24 mouse cellular contexts compared by ENCODE assay signal in the genomic region with DNA sequence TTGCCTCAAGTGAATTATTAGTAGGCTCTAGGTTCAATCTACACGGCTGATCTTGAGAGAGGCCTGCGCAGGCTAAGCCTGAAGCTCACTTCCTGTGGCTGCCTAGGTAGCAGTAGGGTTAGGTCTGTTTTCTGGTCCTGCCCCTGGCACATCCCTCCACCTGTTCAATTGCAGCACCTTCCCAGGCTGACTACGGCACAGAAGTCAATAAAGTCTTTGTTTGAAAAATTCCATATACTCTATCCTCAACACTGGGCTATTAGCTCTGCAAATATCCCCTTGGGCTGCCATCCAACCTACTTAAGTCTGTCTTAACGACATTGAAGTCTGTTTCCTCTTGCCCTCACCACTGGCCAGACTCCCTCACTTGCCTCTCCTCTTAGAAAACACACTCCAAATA. TPM values are rescaled to one million over a fixed set of nuclear protein-coding genes. Genes with fewer than 3 reads are reported as not detected.
A peak's percentile ranks its signal among the peaks of the same experiment; 100 is the strongest.
DNase-seq lines count a peak whose midpoint lies in the region; ATAC-seq and TF ChIP-seq lines count a peak whose summit lies in the region.
"Had no signal": no experiment of that assay in that cellular context is flagged by ENCODE, and none has a peak within 500 bp of the region (broad histone marks: within the 10 kb centered on the region; RNA-seq: fewer than 3 reads in every experiment).

No protein-coding gene starts in this region.

- no peaks in the 10 kb centered on the region for H3K27me3 ChIP-seq in intestine, embryonic 15.5 days (replicated peaks)
- H3K27me3 ChIP-seq in intestine, postnatal 0 days (replicated peaks; ENCODE audit: control insufficient read depth, insufficient read depth, low read length): no peaks in the 10 kb centered on the region
- H3K27me3 ChIP-seq in lung, embryonic 14.5 days (ENCODE audit: insufficient read depth, low read length): no peaks in the 10 kb centered on the region
- no peaks in the 10 kb centered on the region for H3K27me3 ChIP-seq in stomach, embryonic 15.5 days (replicated peaks)
- H3K27me3 ChIP-seq: forebrain, embryonic 15.5 days; midbrain, embryonic 15.5 days; neural tube, embryonic 12.5 days had no signal

- no peaks in the 10 kb centered on the region for H3K9me3 ChIP-seq in intestine, embryonic 15.5 days
- no peaks in the 10 kb centered on the region for H3K9me3 ChIP-seq in intestine, postnatal 0 days (ENCODE audit: control insufficient read depth)
- H3K9me3 ChIP-seq in lung, embryonic 14.5 days (ENCODE audit: low read depth, low read length): no peaks in the 10 kb centered on the region
- no peaks in the 10 kb centered on the region for H3K9me3 ChIP-seq in stomach, embryonic 15.5 days
- H3K9me3 ChIP-seq: forebrain, embryonic 15.5 days; hindbrain, embryonic 10.5 days; midbrain, embryonic 15.5 days; neural tube, embryonic 12.5 days had no signal

- ATAC-seq in intestine, embryonic 15.5 days: peak; percentile 25; the same call in 1 of the 2 replicates
- ATAC-seq in intestine, postnatal 0 days: no peak
- peak; percentile 66 for ATAC-seq in lung, embryonic 14.5 days (ENCODE audit: insufficient read depth)
- ATAC-seq in stomach, embryonic 15.5 days (ENCODE audit: insufficient read depth, low FRiP score, low read depth): peak; percentile 65; the same call in 1 of the 2 replicates
- no peak for ATAC-seq in erythroid progenitor cell, adult 5-6 weeks (replicated peaks; ENCODE audit: low FRiP score, poor library complexity, severe bottlenecking)
- ATAC-seq: forebrain, embryonic 15.5 days; hindbrain, embryonic 16.5 days; liver, postnatal 0 days; midbrain, embryonic 15.5 days had no signal

- H3K4me1 ChIP-seq in intestine, embryonic 15.5 days (replicated peaks): no peaks in the 10 kb centered on the region
- no peaks in the 10 kb centered on the region for H3K4me1 ChIP-seq in intestine, postnatal 0 days (replicated peaks; ENCODE audit: control insufficient read depth, insufficient read depth, low read length)
- 0 out of 2 replicates have a peak, but pooled peaks cover 7% of the 10 kb centered on the region for H3K4me1 ChIP-seq in lung, embryonic 14.5 days (ENCODE audit: insufficient read depth)
- H3K4me1 ChIP-seq in stomach, embryonic 15.5 days: no peaks in the 10 kb centered on the region
- H3K4me1 ChIP-seq: midbrain, embryonic 15.5 days; neural tube, embryonic 12.5 days had no signal

- H3K4me3 ChIP-seq in intestine, embryonic 15.5 days (replicated peaks): no peak overlapping the region
- H3K4me3 ChIP-seq in intestine, postnatal 0 days (ENCODE audit: low read depth, low read length): no peak overlapping the region
- no peak overlapping the region for H3K4me3 ChIP-seq in lung, embryonic 14.5 days (ENCODE audit: low read depth, low read length)
- H3K4me3 ChIP-seq in stomach, embryonic 15.5 days (replicated peaks): no peak overlapping the region
- H3K4me3 ChIP-seq: forebrain, embryonic 15.5 days; hindbrain, embryonic 10.5 days; midbrain, embryonic 15.5 days; neural tube, embryonic 12.5 days had no signal

- H3K9ac ChIP-seq in intestine, embryonic 15.5 days: no peak overlapping the region
- H3K9ac ChIP-seq in intestine, postnatal 0 days (ENCODE audit: low read depth, low read length): no peak overlapping the region
- no peak overlapping the region for H3K9ac ChIP-seq in lung, embryonic 14.5 days
- no peak overlapping the region for H3K9ac ChIP-seq in stomach, embryonic 15.5 days
- H3K9ac ChIP-seq: forebrain, embryonic 15.5 days; liver, postnatal 0 days; midbrain, embryonic 15.5 days; neural tube, embryonic 12.5 days had no signal

- TF ChIP-seq CTCF in intestine, postnatal 0 days (IDR thresholded peaks at IDR 0.05; ENCODE audit: low read depth): no peak
- no peak for TF ChIP-seq CTCF in lung, embryonic 14.5 days (IDR thresholded peaks at IDR 0.05; ENCODE audit: low read depth)

- H3K36me3 ChIP-seq in intestine, embryonic 15.5 days: no peaks in the 10 kb centered on the region
- no peaks in the 10 kb centered on the region for H3K36me3 ChIP-seq in intestine, postnatal 0 days (ENCODE audit: control insufficient read depth, insufficient read depth)
- H3K36me3 ChIP-seq in lung, embryonic 14.5 days (ENCODE audit: insufficient read depth): no peaks in the 10 kb centered on the region
- no peaks in the 10 kb centered on the region for H3K36me3 ChIP-seq in stomach, embryonic 15.5 days
- H3K36me3 ChIP-seq: forebrain, embryonic 15.5 days; hindbrain, embryonic 10.5 days; midbrain, embryonic 15.5 days; neural tube, embryonic 12.5 days had no signal

- no peak overlapping the region for H3K27ac ChIP-seq in intestine, embryonic 15.5 days
- H3K27ac ChIP-seq in intestine, postnatal 0 days (ENCODE audit: low read depth, low read length): no peak overlapping the region
- H3K27ac ChIP-seq in lung, embryonic 14.5 days (ENCODE audit: low read depth): peak overlapping the region; percentile 52
- peak overlapping the region; percentile 52; the same call in 1 of the 2 replicates for H3K27ac ChIP-seq in stomach, embryonic 15.5 days
- H3K27ac ChIP-seq: forebrain, embryonic 15.5 days; hindbrain, embryonic 10.5 days; midbrain, embryonic 15.5 days; neural tube, embryonic 12.5 days had no signal

- peak; percentile 68 for DNase-seq in lung, embryonic 14.5 days
- DNase-seq in lung, postnatal 10 days: peak; percentile 21
- DNase-seq in kidney, postnatal 4 days: no peak
- no peak for DNase-seq in layer of hippocampus, adult 9-10 months (ENCODE audit: low spot score)
- DNase-seq: adrenal gland, adult 2 months; cerebellum, adult 11-12 months; cerebellum, postnatal 14 days; embryo, embryonic 11 days; gastrocnemius, postnatal 25 days; kidney, adult 11 months; left cerebral cortex, postnatal 4 days; liver, postnatal 0 days; thymus, postnatal 14 days had no signal

- no peak overlapping the region for H3K4me2 ChIP-seq in intestine, embryonic 15.5 days (replicated peaks)
- H3K4me2 ChIP-seq in intestine, postnatal 0 days (replicated peaks; ENCODE audit: low read depth): no peak overlapping the region
- no peak overlapping the region for H3K4me2 ChIP-seq in lung, embryonic 14.5 days
- H3K4me2 ChIP-seq in stomach, embryonic 15.5 days: no peak overlapping the region
- H3K4me2 ChIP-seq: forebrain, embryonic 15.5 days; heart, embryonic 11.5 days; liver, embryonic 11.5 days; midbrain, embryonic 15.5 days; neural tube, embryonic 12.5 days had no signal

- WGBS in intestine, embryonic 15.5 days: 41% methylated on average over 4 of the region's 4 CpGs
- WGBS in intestine, postnatal 0 days: 36% methylated on average over 4 of the region's 4 CpGs
- WGBS in lung, embryonic 14.5 days: 40% methylated on average over 4 of the region's 4 CpGs
- 40% methylated on average over 4 of the region's 4 CpGs for WGBS in stomach, embryonic 15.5 days

RNA-seq across cellular contexts. Expression of a gene that starts 10.8 kb away (rescaled TPM):
- polyA plus RNA-seq in intestine, embryonic 15.5 days (2015; fragmentation: Nextera tagmentation; extraction: Ambion mirVana): 7.9 and 8.1 TPM in 2 replicates
- 3.2 and 3.9 TPM in 2 replicates for polyA plus RNA-seq in intestine, postnatal 0 days (2015; fragmentation: Nextera tagmentation; extraction: Ambion mirVana)
- 11.7 and 11.9 TPM in 2 replicates for polyA plus RNA-seq in lung, embryonic 14.5 days (2014; fragmentation: Nextera tagmentation; extraction: Ambion mirVana)
- 11.6 and 13.7 TPM in 2 replicates for polyA plus RNA-seq in stomach, embryonic 15.5 days (2015; fragmentation: Nextera tagmentation; extraction: Ambion mirVana)
- total RNA-seq in erythroid progenitor cell, adult 5-6 weeks (2015; ENCODE audit: low replicate concordance): not detected in 2 replicates
- not detected in 2 replicates for total RNA-seq in erythroid progenitor cell, adult 5-6 weeks (2017; ENCODE audit: low replicate concordance)

Comparison
In these comparisons a context has a peak if more than half of its experiments do, and no peak if none do; other contexts are left out.
1. ATAC-seq: peak in intestine, embryonic 15.5 days (single experiment), lung, embryonic 14.5 days (single experiment) and stomach, embryonic 15.5 days (single experiment); none in intestine, postnatal 0 days (single experiment) and erythroid progenitor cell, adult 5-6 weeks (single experiment).
2. H3K27ac ChIP-seq: peak in lung, embryonic 14.5 days (single experiment) and stomach, embryonic 15.5 days (single experiment); none in intestine, embryonic 15.5 days (single experiment) and intestine, postnatal 0 days (single experiment).
3. DNase-seq: peak in lung, embryonic 14.5 days (single experiment) and lung, postnatal 10 days (single experiment); none in kidney, postnatal 4 days (0 of 2) and layer of hippocampus, adult 9-10 months (single experiment).